Mouse (Mus musculus) heart, postnatal 14 days (tissue): Measurements from ENCODE around the gene Zfp423. TPM values are rescaled to one million over a fixed set of nuclear protein-coding genes. Genes with fewer than 3 reads are reported as not detected.

ENCODE experiments used
- DNase-seq, 2 experiments: peaks; one replicate each; pipeline ENCODE4 v3.0.0; 2021 to 2022
- intact Hi-C: fragments of 180-260 bp; cut with DNase I; formaldehyde crosslinking; loops from one replicate; pipeline ENCODE4 v1.15.1; 2025
- total RNA-seq, 2 experiments: library from RNA; stranded (reverse); gene quantifications; 2 replicates each; pipeline ENCODE4 v1.2.3; 2021

Gene Zfp423
- total RNA-seq, 2 experiments from 2014 or later = 8.0 to 8.5 TPM

GRCm38 (mm10) chr8:87657488-87657887 is 301.9 kb downstream of the Zfp423 start:
- intact Hi-C loops = no loop called here
- no peak for DNase-seq

- DNase-seq = peak; percentile 66 to 79
- intact Hi-C loops = no loop called here
These were observed 302.7 kb downstream of the Zfp423 start for GRCm38 (mm10) chr8:87656484-87657230.

- intact Hi-C loops = no loop called here
- no peak for DNase-seq
These were observed 303.4 kb downstream of the Zfp423 start for GRCm38 (mm10) chr8:87655946-87656345.

GRCm38 (mm10) chr8:87647781-87648180 is 311.6 kb downstream of the Zfp423 start:
- DNase-seq = no peak

GRCm38 (mm10) chr8:87645829-87646483 is 313.4 kb downstream of the Zfp423 start:
- DNase-seq = no peak
- intact Hi-C loops = no loop called here

More at GRCm38 (mm10) chr8:87647781-87648180, 311.6 kb downstream of the Zfp423 start:
- intact Hi-C loops = no loop called here

GRCm38 (mm10) chr8:87645371-87645770 is 314.0 kb downstream of the Zfp423 start:
- no peak for DNase-seq
- intact Hi-C loops = no loop called here

- intact Hi-C loops = loop anchor here (5.0 kb wide), 1 partner anchor 381 kb away; no protein-coding TSS in a partner anchor
- DNase-seq = peak; percentile 27 to 43
These were observed 318.5 kb downstream of the Zfp423 start for GRCm38 (mm10) chr8:87640930-87641329.

GRCm38 (mm10) chr8:87636226-87636742 is 323.1 kb downstream of the Zfp423 start:
- intact Hi-C loops = no loop called here
- DNase-seq = no peak

- intact Hi-C loops = no loop called here
- no peak for DNase-seq
These were observed 327.6 kb downstream of the Zfp423 start for GRCm38 (mm10) chr8:87631776-87632175.

- intact Hi-C loops = no loop called here
- DNase-seq = no peak
These were observed 329.7 kb downstream of the Zfp423 start for GRCm38 (mm10) chr8:87629656-87630055.

- intact Hi-C loops = no loop called here
- DNase-seq = no peak
These were observed 338.2 kb downstream of the Zfp423 start for GRCm38 (mm10) chr8:87621181-87621580.

- DNase-seq = no peak
These were observed 339.2 kb downstream of the Zfp423 start for GRCm38 (mm10) chr8:87620225-87620624.

GRCm38 (mm10) chr8:87619529-87619928 is 339.9 kb downstream of the Zfp423 start:
- intact Hi-C loops = no loop called here
- no peak for DNase-seq

More at GRCm38 (mm10) chr8:87620225-87620624, 339.2 kb downstream of the Zfp423 start:
- intact Hi-C loops = no loop called here

GRCm38 (mm10) chr8:87619118-87619517 is 340.3 kb downstream of the Zfp423 start:
- peak; percentile 17 to 40 for DNase-seq
- intact Hi-C loops = no loop called here

- intact Hi-C loops = no loop called here
- no peak for DNase-seq
These were observed 345.7 kb downstream of the Zfp423 start for GRCm38 (mm10) chr8:87613701-87614100.

Other genes with a start within 250 kb of the Zfp423 start
- 10 to 100 TPM; 31.4 to 32.8 TPM for gene Cnep1r1, start 159.2 kb upstream of the Zfp423 start, total RNA-seq
- 10 to 100 TPM; 20.0 to 20.8 TPM for gene Heatr3, start 178.3 kb upstream of the Zfp423 start, total RNA-seq
- gene Tent4b, start 239.6 kb upstream of the Zfp423 start, total RNA-seq = 10 to 100 TPM; 17.6 to 17.8 TPM